Mouse (Mus musculus) heart, postnatal 0 days (tissue): ENCODE measurements around the gene Yipf2. TPM values are rescaled to one million over a fixed set of nuclear protein-coding genes. Genes with fewer than 3 reads are reported as not detected.

Source experiments
- ATAC-seq: fragments of 200-750 bp; cut with Nextera tagmentation; 2 replicates; pipeline ENCODE4 v1.8.0; 2017; ENCODE audit warnings: low read depth, moderate number of reproducible peaks, moderate library complexity; ENCODE audit not compliant: insufficient read depth
- DNase-seq: peaks from one replicate; pipeline ENCODE4 v3.0.0-alpha.2; 2016; ENCODE audit warnings: low spot score
- H3K27ac ChIP-seq: fragments of 300-500 bp; sonication (generic); 2 replicates; pipeline ENCODE4 v1.5.1; 2014; ENCODE audit warnings: low read depth, mild to moderate bottlenecking
- H3K27me3 ChIP-seq: fragments of 300-500 bp; sonication (generic); 2 replicates; pipeline ENCODE4 v1.6.1; 2014; ENCODE audit warnings: low read length, mixed read lengths; ENCODE audit not compliant: control insufficient read depth, insufficient read depth
- H3K36me3 ChIP-seq: fragments of 300-500 bp; sonication (generic); replicated peaks from 2 replicates; pipeline ENCODE4 v1.6.1; 2014; ENCODE audit warnings: low read length, mixed read lengths; ENCODE audit not compliant: control insufficient read depth, insufficient read depth
- H3K4me1 ChIP-seq: fragments of 300-500 bp; sonication (generic); 2 replicates; pipeline ENCODE4 v1.6.1; 2014; ENCODE audit warnings: antibody characterized with exemption; ENCODE audit not compliant: control insufficient read depth, insufficient read depth
- H3K4me2 ChIP-seq: fragments of 300-500 bp; sonication (generic); 2 replicates; pipeline ENCODE4 v1.6.1; 2014; ENCODE audit warnings: low read depth, mild to moderate bottlenecking, low read length, moderate library complexity
- H3K4me3 ChIP-seq: fragments of 300-500 bp; sonication (generic); 2 replicates; pipeline ENCODE4 v1.5.1; 2014; ENCODE audit warnings: low read depth, low read length
- H3K9ac ChIP-seq: fragments of 300-500 bp; sonication (generic); replicated peaks from 2 replicates; pipeline ENCODE4 v1.6.1; 2014; ENCODE audit warnings: low read depth, low read length, mixed read lengths
- H3K9me3 ChIP-seq: fragments of 300-500 bp; sonication (generic); replicated peaks from 2 replicates; pipeline ENCODE4 v1.6.1; 2016; ENCODE audit warnings: low read length; ENCODE audit not compliant: control insufficient read depth
- CTCF ChIP-seq: IDR thresholded peaks from 2 replicates; pipeline ENCODE4 v1.5.1; 2016; ENCODE audit warnings: antibody characterized with exemption, control low read depth, low read depth
- EP300 ChIP-seq: IDR thresholded peaks from 2 replicates; pipeline ENCODE4 v1.6.1; 2016; ENCODE audit warnings: antibody characterized with exemption, low read depth
- WGBS: fragments of 180-500 bp; shearing (Covaris S2); extraction: QIAGEN DNeasy Blood & Tissue Kit; methylation state at CpG from one replicate; pipeline ENCODE4 v1.1.7; 2014; 5-methylcytosine and 5-hydroxymethylcytosine counted together
- polyA plus RNA-seq: library from polyadenylated mRNA; unstranded; fragments of >200 nt; fragmentation: Nextera tagmentation; extraction: Ambion mirVana; gene quantifications from 2 replicates; pipeline ENCODE4 v1.2.1, GENCODE M21; 2015
- total RNA-seq: library from RNA; depleted of rRNA; stranded (reverse); fragments of >200 nt; gene quantifications from 2 replicates; pipeline ENCODE4 v1.2.3, GENCODE M21; 2014; ENCODE audit warnings: low replicate concordance

The Yipf2 gene
- total and polyA plus RNA-seq, 2 experiments from 2014 or later: 9.1 to 17.6 TPM

DNA sequence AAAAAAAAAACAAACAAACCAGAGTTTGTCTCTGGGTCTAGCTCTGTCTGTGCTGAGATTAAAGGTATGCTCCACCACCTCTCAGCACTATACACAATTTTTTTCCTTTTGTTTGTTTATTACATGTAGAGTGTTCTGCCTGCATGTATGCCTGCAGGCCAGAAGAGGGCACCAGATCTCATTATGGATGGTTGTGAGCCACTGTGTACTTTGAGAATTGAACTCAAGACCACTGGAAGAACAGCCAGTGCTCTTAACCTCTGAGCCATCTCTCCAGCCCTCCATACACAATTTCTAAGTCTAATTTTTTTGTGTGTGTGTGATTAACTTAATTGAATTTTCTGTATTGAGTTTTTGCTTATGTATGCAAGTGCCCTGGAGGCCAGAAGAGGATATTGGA lies 33.9 kb upstream of the Yipf2 start:
- no peak overlapping the region for H3K4me2 ChIP-seq
- no peak for DNase-seq

DNA sequence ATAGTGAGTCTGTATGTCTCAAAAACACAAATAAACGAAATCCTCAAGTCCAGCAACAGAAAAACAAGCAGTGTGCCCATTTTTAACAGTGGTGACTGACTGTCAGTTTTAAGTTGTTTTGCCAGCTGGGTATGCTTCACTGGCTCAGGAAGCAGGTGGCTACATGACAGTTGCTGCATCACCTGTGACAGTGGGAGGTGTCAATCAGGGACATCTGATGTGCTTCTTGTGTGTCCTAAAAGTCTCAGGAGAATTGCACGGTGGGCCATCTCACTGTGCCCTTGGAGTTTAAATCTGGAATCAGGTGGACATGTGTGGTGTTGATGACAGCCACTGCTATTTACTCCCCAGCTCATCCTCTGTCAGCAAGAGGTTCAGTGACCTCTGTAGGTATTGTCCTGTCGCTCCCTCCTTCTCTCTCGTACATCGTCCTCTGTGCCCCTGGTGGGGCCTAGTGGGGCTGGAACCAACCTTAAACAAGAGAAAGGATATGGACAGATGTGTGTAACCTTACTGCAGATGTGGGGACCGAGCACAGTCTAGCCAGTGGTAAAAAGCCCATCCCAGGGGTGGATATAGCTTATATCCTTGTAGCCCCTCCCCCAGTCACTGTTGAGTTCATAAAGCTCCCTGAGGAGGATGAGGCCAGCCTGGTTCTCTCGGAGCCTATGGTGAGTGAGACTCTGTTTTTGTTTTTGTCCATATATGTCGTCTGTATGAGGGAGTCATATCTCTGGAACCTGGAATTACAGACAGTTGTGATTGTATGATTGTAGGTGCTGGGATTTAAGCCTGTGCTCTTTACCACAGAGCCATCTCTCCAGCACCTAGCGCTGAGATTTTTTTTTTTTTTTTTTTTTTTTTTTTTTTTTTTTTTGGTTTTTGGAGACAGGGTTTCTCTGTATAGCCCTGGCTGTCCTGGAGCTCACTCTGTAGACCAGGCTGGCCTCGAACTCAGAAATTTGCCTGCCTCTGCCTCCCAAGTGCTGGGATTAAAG lies 33.0 kb upstream of the Yipf2 start:
- ATAC-seq (no peak), DNase-seq (no peak)
- H3K9ac ChIP-seq: 0 out of 2 replicates have a peak overlapping the region, but pooled peaks have one; percentile 20
- 80% methylated on average over 10 of the region's 10 CpGs for WGBS
- no peaks in the 10 kb centered on the region for H3K4me1 ChIP-seq
- no peaks in the 10 kb centered on the region for H3K36me3 ChIP-seq
- no peak for TF ChIP-seq EP300
- TF ChIP-seq CTCF: no peak
- H3K9me3 ChIP-seq: no peaks in the 10 kb centered on the region
- H3K4me3 ChIP-seq: no peak overlapping the region
- no peaks in the 10 kb centered on the region for H3K27me3 ChIP-seq
- peak overlapping the region; percentile 51; the same call in 1 of the 2 replicates for H3K27ac ChIP-seq
- H3K4me2 ChIP-seq: no peak overlapping the region

More for the DNA sequence above, 33.9 kb upstream of the Yipf2 start:
- H3K36me3 ChIP-seq: no peaks in the 10 kb centered on the region
- ATAC-seq: no peak
- no peak overlapping the region for H3K27ac ChIP-seq
- H3K27me3 ChIP-seq: no peaks in the 10 kb centered on the region
- TF ChIP-seq EP300: no peak
- TF ChIP-seq CTCF: peak; percentile 41
- no peak overlapping the region for H3K4me3 ChIP-seq
- H3K9ac ChIP-seq: no peak overlapping the region
- no peaks in the 10 kb centered on the region for H3K4me1 ChIP-seq
- no peaks in the 10 kb centered on the region for H3K9me3 ChIP-seq

DNA sequence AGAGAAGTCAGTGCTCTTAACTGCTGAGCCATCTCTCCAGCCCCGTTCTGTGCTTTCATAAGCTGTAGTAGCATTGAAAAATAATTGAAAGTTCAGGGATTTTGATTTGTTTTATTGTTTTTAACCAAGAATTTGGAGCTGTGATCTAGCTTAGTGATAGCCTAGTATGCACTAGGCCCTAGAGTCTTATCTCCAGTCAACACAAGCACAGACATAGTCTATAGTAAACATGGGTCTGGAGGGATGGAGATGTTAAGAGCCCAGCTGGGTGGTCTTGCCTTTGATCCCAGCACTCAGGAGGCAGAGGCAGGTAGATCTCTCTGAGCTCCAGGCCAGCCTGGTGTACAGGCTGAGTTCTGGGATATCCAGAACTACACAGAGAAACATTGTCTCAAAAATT lies 30.0 kb upstream of the Yipf2 start:
- no peaks in the 10 kb centered on the region for H3K36me3 ChIP-seq
- no peak overlapping the region for H3K4me3 ChIP-seq
- H3K4me2 ChIP-seq: no peak overlapping the region
- DNase-seq (no peak), ATAC-seq (no peak)
- TF ChIP-seq EP300 (no peak), CTCF (no peak)
- peaks cover 7% of the 10 kb centered on the region for H3K4me1 ChIP-seq
- WGBS: 100% methylated on average over 1 of the region's 1 CpGs
- H3K9me3 ChIP-seq: no peaks in the 10 kb centered on the region
- H3K27me3 ChIP-seq: no peaks in the 10 kb centered on the region
- no peak overlapping the region for H3K9ac ChIP-seq
- no peak overlapping the region for H3K27ac ChIP-seq

DNA sequence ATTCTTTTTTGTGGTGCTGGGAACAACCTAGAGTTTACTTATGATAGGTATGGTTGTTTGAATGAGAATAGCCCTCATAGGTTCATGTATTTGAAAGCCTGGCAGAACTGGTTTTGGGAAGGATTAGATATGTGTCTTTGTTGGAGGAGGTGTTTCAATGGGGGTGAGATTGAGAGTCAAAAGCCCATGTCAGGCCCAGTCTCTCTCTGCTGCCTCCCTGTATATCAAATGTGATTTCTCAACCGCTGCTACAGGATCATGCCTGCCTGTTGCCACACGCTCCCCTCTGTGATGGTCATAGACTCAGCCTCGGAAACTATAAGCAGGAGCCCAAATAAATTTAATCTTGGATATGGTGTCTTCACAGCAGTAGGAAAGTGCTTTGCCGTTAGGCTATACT lies 27.6 kb upstream of the Yipf2 start:
- H3K9me3 ChIP-seq: no peaks in the 10 kb centered on the region
- peaks cover 14% of the 10 kb centered on the region for H3K4me1 ChIP-seq
- ATAC-seq (no peak), DNase-seq (no peak)
- no peaks in the 10 kb centered on the region for H3K27me3 ChIP-seq
- H3K27ac ChIP-seq: no peak overlapping the region
- WGBS: 80% methylated on average over 4 of the region's 4 CpGs
- no peak overlapping the region for H3K4me3 ChIP-seq
- no peak overlapping the region for H3K4me2 ChIP-seq
- H3K9ac ChIP-seq: no peak overlapping the region
- TF ChIP-seq CTCF (no peak), EP300 (no peak)
- H3K36me3 ChIP-seq: no peaks in the 10 kb centered on the region

DNA sequence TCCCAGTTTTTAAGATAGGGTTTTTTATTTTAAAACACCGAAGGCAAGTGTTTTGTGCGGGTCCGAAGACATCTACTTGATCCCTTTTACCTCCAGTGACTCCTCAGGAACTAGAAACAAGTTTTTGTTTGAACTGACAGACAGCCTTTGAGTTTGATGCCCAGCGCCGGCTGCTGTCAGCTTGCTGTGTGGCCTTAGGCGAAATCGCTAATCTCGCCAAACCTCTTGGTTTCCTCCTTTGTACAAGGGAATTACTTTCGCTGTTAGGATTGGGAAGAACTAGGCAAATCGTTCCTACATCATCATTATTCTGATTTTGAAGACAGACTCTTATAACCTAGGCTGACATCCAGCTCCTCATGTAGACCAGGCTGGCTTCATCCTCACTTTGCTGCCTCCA lies 24.4 kb upstream of the Yipf2 start:
- peak overlapping the region; percentile 87 for H3K9ac ChIP-seq
- H3K4me2 ChIP-seq: peak overlapping the region; percentile 70
- H3K27me3 ChIP-seq: no peaks in the 10 kb centered on the region
- TF ChIP-seq CTCF (no peak), EP300 (no peak)
- peak overlapping the region; percentile 93 for H3K27ac ChIP-seq
- DNase-seq (peak; percentile 10), ATAC-seq (no peak)
- no peaks in the 10 kb centered on the region for H3K9me3 ChIP-seq
- H3K4me1 ChIP-seq: peaks cover 14% of the 10 kb centered on the region
- H3K4me3 ChIP-seq: peak overlapping the region; percentile 74
- WGBS: 7% methylated on average over 10 of the region's 10 CpGs
- no peaks in the 10 kb centered on the region for H3K36me3 ChIP-seq
